Comparison of ENCODE assay signal across 16 mouse cellular contexts in genomic region chr16:25900389-25900908, GRCm38 (mm10).
A peak's percentile ranks its signal among the peaks of the same experiment; 100 is the strongest.
DNase-seq lines count a peak whose midpoint lies in the region; ATAC-seq and TF ChIP-seq lines count a peak whose summit lies in the region.
"Had no signal": no experiment of that assay in that cellular context is flagged by ENCODE, and none has a peak within 500 bp of the region (broad histone marks: within the 10 kb centered on the region; RNA-seq: fewer than 3 reads in every experiment).

No protein-coding gene starts in this region.

- no peaks in the 10 kb centered on the region; the same call in 1 of the 2 replicates for H3K4me1 ChIP-seq in lung, postnatal 0 days (ENCODE audit: insufficient read depth, low read depth, low read length)
- H3K4me1 ChIP-seq: megakaryocyte, embryonic 14.5 days had no signal

- WGBS in lung, postnatal 0 days: 54% methylated on average over 3 of the region's 3 CpGs

- DNase-seq in 3134 (ENCODE audit: extremely low read depth, insufficient read length, low spot score) (peak; percentile 71), 3T3-L1 (ENCODE audit: low read depth, low spot score) (peak; percentile 90)
- peak; percentile 16 for DNase-seq in embryo, embryonic 9.5 days (ENCODE audit: extremely low spot score)
- peak; percentile 80 for DNase-seq in lung, postnatal 0 days (ENCODE audit: low spot score)
- DNase-seq in kidney, postnatal 14 days: no peak
- DNase-seq: adrenal gland, adult 8-10 months; cerebellum, postnatal 25 days; layer of hippocampus, adult 9-11 months; thymus, postnatal 4 days had no signal

- no peak overlapping the region for H3K4me3 ChIP-seq in lung, postnatal 0 days (ENCODE audit: low read depth, low read length)
- H3K4me3 ChIP-seq: erythroblast, embryonic 14.5 days; megakaryocyte, embryonic 14.5 days had no signal

- no peak for TF ChIP-seq CTCF in lung, postnatal 0 days (IDR thresholded peaks at IDR 0.05)

- 0 out of 2 replicates have a peak overlapping the region, but pooled peaks have one; percentile 47 for H3K27ac ChIP-seq in lung, postnatal 0 days (ENCODE audit: low read length)

- no peaks in the 10 kb centered on the region for H3K27me3 ChIP-seq in lung, postnatal 0 days (replicated peaks; ENCODE audit: insufficient read depth, low read length)
- H3K27me3 ChIP-seq: megakaryocyte, embryonic 14.5 days had no signal

- H3K9me3 ChIP-seq in lung, postnatal 0 days (ENCODE audit: low read length): no peaks in the 10 kb centered on the region

- no peak overlapping the region for H3K9ac ChIP-seq in lung, postnatal 0 days (replicated peaks; ENCODE audit: low read depth)

- no peaks in the 10 kb centered on the region for H3K36me3 ChIP-seq in lung, postnatal 0 days (ENCODE audit: insufficient read depth, low read length)

- ATAC-seq in lung, postnatal 0 days: peak; percentile 88
- no peak for ATAC-seq in megakaryocyte-erythroid progenitor cell, adult 5-6 weeks (replicated peaks; ENCODE audit: low FRiP score, low TSS enrichment, poor library complexity, severe bottlenecking)
- ATAC-seq in megakaryocyte, adult 5-6 weeks (ENCODE audit: poor library complexity, severe bottlenecking): no peak
- ATAC-seq in frontal cortex, adult (ENCODE audit: low TSS enrichment): no peak
- ATAC-seq: inflammation-experienced regulatory T-cells, adult 6 months had no signal

- peak; percentile 39; the same call in 1 of the 2 replicates for TF ChIP-seq EP300 in lung, postnatal 0 days (IDR thresholded peaks at IDR 0.05)

- no peak overlapping the region for H3K4me2 ChIP-seq in lung, postnatal 0 days (replicated peaks; ENCODE audit: low read depth, low read length)
- H3K4me2 ChIP-seq: liver, embryonic 11.5 days had no signal
